Mouse (Mus musculus) left cerebral cortex, postnatal 36 days (tissue): ENCODE data around the gene Cebpg. TPM values are rescaled to one million over a fixed set of nuclear protein-coding genes. Genes with fewer than 3 reads are reported as not detected.

Experiments
- DNase-seq, 2 experiments: peaks; one replicate each; pipeline ENCODE4 v3.0.0; 2021 to 2022; ENCODE audit warnings: low spot score in 2 of 2, mixed read lengths in 1 of 2
- intact Hi-C: fragments of 180-260 bp; cut with DNase I; formaldehyde crosslinking; loops from one replicate; pipeline ENCODE4 v1.15.1; 2025
- microRNA-seq: library from miRNA; unstranded; fragments of <30 nt; microRNA quantifications from one replicate; pipeline ENCODE4 v1.2.0, GENCODE M21; 2022
- total RNA-seq, 2 experiments: library from RNA; stranded (reverse); gene quantifications; 2 replicates each; pipeline ENCODE4 v1.2.3; 2021

Cebpg gene
- total RNA-seq, 2 experiments from 2014 or later = 35.0 to 37.1 TPM

DNA sequence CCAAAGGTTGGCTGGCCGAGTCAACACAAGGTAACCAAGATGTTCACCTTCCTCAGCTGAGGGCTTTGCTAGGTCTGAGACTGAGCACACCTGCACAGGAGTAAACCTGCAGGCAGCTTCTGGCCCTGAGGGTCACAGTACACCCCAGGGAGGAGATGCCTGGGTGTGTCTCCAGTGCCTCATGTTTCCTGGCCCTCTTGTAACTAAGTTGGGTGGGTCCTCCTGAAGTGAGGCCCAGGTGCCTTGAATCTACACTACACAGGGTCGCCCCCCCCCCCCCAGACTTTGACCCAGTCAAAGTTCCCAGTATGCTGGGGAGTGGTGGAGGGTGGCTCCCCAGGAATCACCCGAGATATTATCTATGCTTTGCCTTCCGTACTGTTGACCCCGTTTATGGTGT, 27.1 kb downstream of the Cebpg start:
- DNase-seq = no peak
- intact Hi-C loops = loop anchor here (5.0 kb wide), 1 partner anchor 233 kb away; no protein-coding TSS in a partner anchor

DNA sequence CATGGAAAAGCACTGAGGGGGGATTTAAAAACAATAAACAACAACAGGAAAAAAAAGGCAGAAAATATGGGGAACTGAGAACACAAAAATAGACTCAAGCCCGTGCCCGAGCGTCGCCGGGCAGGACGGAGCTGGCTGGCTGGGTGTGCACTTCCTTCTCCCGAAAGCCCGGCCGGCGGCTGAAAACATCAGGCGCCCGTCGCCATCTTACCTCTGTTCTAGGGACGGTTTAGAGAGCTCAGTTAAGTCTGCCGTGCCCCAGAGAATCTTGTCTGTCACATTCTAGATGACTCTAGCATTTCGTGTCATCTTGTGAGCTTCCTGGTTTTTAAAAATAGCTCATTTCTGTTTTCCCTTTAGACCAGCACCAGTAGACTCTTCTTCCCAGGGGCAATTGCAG, 27.8 kb downstream of the Cebpg start:
- DNase-seq = no peak
- intact Hi-C loops = loop anchor here (5.0 kb wide), 1 partner anchor 234 kb away; no protein-coding TSS in a partner anchor

DNA sequence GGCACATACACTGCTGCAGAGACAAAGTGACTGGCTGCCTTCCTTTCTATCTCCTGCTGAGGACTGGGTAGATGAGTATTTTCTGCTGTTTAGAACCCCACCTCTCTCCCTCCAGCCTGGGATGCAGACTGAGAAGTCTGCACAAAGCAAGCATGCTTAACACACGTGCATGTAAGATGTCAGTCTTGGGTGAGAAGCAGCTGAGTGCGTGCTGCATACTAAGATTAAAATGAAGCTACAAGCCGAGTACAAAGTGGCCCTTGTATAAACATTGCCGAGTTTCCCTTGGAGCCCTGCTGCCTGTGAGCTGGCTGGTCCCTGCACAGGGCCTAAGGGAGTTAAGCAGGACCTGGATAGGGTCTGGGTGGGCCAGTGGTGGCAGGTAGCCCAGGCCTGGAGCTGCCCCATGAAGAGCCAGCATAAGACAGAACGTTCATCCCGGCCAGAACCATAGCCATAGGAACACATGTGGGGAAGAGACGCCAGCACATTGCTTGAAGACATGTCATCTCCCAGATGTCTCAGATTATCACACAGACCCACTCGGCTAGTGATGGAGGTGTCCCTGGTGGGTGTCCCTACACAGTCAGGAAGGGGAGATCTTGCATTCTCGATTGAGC, 28.5 kb downstream of the Cebpg start:
- intact Hi-C loops = loop anchor here (5.0 kb wide), 1 partner anchor 234 kb away; no protein-coding TSS in a partner anchor
- peak; percentile 27 to 36 for DNase-seq

GRCm38 (mm10) chr7:35026838-35027291, 29.5 kb downstream of the Cebpg start:
- intact Hi-C loops = loop anchor here (1.0 to 5.0 kb wide), 3 partner anchors 92 to 235 kb away; partner anchors contain the start of gene Cebpa
- peak; percentile 29 to 37 for DNase-seq

- intact Hi-C loops = loop anchor here (1.0 to 5.0 kb wide), 3 partner anchors 93 to 236 kb away; partner anchors contain the start of gene Cebpa
- no peak for DNase-seq
Observed at GRCm38 (mm10) chr7:35026276-35026630, 30.1 kb downstream of the Cebpg start.

DNA sequence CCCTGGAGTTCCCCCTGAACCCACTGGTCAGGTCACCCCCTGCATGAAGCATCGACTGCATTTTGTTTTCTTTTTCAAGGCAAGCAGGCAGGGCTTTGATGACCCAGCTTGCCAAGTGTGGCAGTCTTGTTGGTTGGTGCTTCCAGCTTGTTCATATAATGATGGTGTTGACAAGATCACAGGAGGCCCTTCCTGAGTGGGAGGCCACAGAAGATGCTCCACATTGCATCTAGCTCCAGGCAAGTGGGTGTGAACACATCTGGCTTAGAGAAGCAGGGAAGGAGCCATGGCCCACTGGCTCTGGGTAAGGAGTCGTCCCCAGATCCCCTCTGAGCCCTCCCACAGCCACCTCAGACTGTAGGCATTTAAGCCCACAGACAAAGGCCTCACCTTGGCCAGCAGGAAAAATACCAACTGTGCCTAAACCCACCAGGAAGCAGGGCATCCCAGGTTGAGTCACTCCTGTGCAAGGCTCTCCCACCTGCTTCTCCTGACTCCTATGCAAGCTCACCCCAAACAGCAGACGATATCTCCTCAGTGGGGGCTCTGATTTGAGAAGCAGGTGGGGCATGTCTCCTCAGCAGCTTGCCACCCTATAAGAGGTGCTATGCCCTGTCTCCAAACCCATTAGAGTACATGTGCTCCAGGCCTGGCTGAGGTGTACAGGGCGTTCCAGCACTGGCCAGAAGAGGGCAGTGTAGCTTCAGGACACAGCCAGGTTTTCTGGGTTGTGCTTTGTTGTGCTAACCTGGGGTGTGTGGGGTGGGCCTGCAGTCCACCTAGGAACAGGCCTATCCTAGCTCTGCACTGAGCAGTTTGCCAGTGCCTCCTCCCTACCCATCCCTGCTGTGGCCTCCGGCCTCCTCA, 30.7 kb downstream of the Cebpg start:
- DNase-seq = peak; percentile 80 to 83
- intact Hi-C loops = loop anchor here (1.0 to 5.0 kb wide), 3 partner anchors 94 to 237 kb away; partner anchors contain the start of gene Cebpa

GRCm38 (mm10) chr7:35024426-35024825, 31.9 kb downstream of the Cebpg start:
- no peak for DNase-seq
- intact Hi-C loops = no loop called here

GRCm38 (mm10) chr7:35023251-35023650, 33.1 kb downstream of the Cebpg start:
- DNase-seq = no peak
- intact Hi-C loops = no loop called here

GRCm38 (mm10) chr7:35021365-35021764, 35.0 kb downstream of the Cebpg start:
- intact Hi-C loops = no loop called here

GRCm38 (mm10) chr7:35015252-35015651, 41.1 kb downstream of the Cebpg start:
- DNase-seq = no peak
- intact Hi-C loops = no loop called here

More at GRCm38 (mm10) chr7:35021365-35021764, 35.0 kb downstream of the Cebpg start:
- peak in 1 of 2 experiments; percentile 30 for DNase-seq

DNA sequence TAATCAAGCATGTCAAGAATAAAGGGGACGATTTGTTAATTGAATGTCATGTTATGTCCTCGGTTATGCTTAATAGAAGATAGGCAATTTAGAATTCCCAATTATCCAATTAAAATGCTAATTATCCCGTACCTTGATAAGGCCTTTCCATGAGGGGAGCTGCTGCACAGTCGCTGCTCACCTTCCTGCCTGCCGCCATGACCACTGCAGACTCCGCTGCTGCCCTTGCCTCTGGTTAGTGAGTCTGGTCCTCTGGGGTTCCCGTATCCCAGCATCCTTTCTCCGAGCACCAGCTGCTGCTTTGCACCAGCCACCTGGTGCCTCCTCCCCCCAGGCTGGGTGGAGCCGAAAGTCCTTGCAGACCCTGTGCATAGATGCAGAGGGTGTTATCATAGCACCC, 43.1 kb downstream of the Cebpg start:
- DNase-seq = no peak
- intact Hi-C loops = no loop called here

- intact Hi-C loops = no loop called here
- no peak for DNase-seq
Observed at GRCm38 (mm10) chr7:35006661-35007060, 49.7 kb downstream of the Cebpg start.

- intact Hi-C loops = loop anchor here (5.0 kb wide), 1 partner anchor 326 kb away; no protein-coding TSS in a partner anchor
- DNase-seq = no peak
Observed at GRCm38 (mm10) chr7:35003171-35003737, 53.1 kb downstream of the Cebpg start.

DNA sequence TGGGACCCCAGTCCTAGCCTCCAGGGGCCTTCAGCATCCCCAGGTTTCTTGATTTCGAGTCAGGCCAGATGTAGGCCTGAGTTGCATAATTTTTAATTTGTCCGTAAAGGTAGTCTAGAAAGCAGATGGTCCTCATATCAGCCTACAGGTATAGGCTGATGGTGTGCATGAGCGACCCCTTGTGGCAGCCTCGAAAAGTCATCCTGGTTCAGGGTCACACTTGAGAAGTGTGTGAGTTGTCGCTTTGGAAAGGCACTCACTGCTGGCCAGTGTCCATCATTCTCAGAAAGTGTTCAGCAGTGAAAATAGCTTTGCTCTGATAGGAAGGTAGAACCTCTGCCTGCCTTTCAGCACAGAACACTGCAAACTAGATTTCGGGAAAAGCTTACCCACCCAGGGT, 55.5 kb downstream of the Cebpg start:
- intact Hi-C loops = loop anchor here (5.0 kb wide), 1 partner anchor 324 kb away; no protein-coding TSS in a partner anchor
- peak; percentile 21 to 25 for DNase-seq

Small RNA genes within 50 kb of the gene (microRNA-seq; reads per million reads assigned to microRNA genes)
- gene Gm25033 = not detected

Other genes starting within 250 kb of the Cebpg start
- gene Chst8, start 243.9 kb downstream of the Cebpg start, total RNA-seq = 10 to 100 TPM; 18.7 to 21.1 TPM
- gene Pepd, start 144.2 kb downstream of the Cebpg start, total RNA-seq = 10 to 100 TPM; 29.5 to 31.3 TPM
- gene Cebpa, start 62.7 kb upstream of the Cebpg start, total RNA-seq = 10 to 100 TPM in 1 of 2 experiments, 1 to 10 TPM in 1; 9.3 to 11.0 TPM
- gene Slc7a10, start 129.8 kb upstream of the Cebpg start, total RNA-seq = 10 to 100 TPM; 41.1 to 42.7 TPM
- 10 to 100 TPM; 81.8 to 89.0 TPM for gene Lrp3, start 158.9 kb upstream of the Cebpg start, total RNA-seq